Mouse (Mus musculus) kidney, adult 9 months (tissue): ENCODE measurements at regions not wholly inside any gene's neighbourhood (a gene's known extent, or its start where the extent isn't known, plus 50 kb on each side); places are given as distances from the start of the nearest gene placed in this dataset.

Experiments used
- DNase-seq: peaks from one replicate; pipeline ENCODE4 v3.0.0; 2022

GRCm38 (mm10) chr10:117496064-117497011 is 116.5 kb upstream of the Cpsf6 start:
- DNase-seq = no peak

GRCm38 (mm10) chr10:117494171-117494701 is 114.4 kb upstream of the Cpsf6 start:
- DNase-seq = peak; percentile 27

GRCm38 (mm10) chr10:117493824-117494121 is 114.0 kb upstream of the Cpsf6 start:
- DNase-seq = no peak

- no peak for DNase-seq
Observed at GRCm38 (mm10) chr10:117493091-117493823, 113.4 kb upstream of the Cpsf6 start.

DNA sequence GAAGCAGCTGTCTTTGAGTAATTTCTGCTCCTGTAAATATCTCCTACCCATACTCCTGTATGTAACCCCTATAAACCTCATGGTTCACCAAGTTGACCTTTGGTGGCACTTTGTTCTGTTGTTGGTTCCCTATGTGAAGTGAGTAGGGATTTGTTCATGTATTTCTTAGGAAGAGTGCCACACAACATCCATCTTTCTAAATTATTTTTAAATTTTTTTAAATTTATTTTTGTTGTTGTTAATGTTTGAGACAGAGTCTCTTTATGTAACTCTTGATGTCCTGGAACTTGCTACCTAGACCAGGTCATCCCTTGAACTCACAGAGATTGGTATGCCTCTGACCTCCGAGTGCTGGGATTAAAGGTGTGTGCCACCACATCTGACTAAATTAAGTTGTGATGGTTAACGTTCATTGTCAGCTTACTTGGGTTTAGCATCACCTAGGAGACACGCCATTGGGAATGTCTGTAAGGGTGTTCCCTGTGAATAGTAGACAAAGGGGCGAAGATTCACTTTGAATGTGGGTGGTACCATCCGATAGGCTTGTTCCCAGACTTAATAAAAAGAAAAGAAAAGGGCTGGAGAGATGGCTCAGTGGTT is 112.7 kb upstream of the Cpsf6 start:
- DNase-seq = no peak

- no peak for DNase-seq
Observed at GRCm38 (mm10) chr10:117491711-117492110, 111.9 kb upstream of the Cpsf6 start.

- DNase-seq = no peak
Observed at GRCm38 (mm10) chr10:117490851-117491595, 111.2 kb upstream of the Cpsf6 start.

- no peak for DNase-seq
Observed at GRCm38 (mm10) chr10:117483091-117483600, 103.3 kb upstream of the Cpsf6 start.

- no peak for DNase-seq
Observed at GRCm38 (mm10) chr10:117482361-117482760, 102.5 kb upstream of the Cpsf6 start.

DNA sequence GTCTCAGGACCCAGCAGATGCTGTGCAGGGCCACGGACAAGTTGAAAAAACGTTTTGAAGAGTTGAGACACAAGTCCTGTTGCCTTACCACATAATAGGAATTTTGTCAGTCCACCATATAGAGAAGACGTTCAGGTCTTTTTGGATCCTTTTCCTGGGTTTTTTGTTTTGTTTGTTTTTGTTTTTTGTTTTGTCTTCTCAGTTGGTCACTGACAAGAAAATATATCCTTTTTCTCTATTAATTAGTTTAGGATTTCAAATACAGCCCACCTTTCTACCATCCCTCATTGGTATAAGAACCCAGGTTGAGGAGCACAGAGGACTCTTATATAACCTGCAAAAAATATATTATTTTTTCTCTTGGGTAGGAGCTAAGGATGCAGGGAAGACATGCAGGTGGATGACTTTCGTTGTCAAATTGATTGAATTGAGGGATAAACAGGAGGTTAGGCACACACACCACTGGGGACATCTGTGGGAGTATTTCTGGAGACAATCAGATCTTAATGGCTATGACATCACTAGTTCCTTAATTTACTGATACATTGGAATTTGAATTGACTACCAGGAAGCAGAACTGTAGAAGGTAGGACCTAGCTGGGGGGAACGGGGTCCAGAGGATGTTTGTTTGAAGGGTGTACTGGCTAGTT is 101.7 kb upstream of the Cpsf6 start:
- no peak for DNase-seq

DNA sequence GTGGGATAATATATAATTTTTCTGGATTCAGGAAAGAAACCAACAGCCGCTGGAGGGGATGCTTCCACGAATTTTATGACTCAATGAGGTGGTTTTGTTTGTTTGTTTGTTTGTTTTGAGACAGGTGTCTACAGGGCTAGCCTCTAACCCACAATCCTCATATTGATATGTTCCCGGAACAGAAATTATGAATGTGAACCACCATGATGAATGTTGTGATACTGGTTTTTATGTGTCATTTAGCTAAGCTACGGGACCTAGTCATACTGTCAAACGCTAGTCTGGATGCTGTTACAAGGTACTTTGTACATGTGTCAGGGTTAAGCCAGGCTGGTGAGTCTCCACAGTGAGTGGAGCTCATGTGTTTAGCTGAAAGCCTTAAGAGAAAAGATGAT is 100.6 kb upstream of the Cpsf6 start:
- no peak for DNase-seq

GRCm38 (mm10) chr10:117479721-117480455 is 100.1 kb upstream of the Cpsf6 start:
- no peak for DNase-seq

DNA sequence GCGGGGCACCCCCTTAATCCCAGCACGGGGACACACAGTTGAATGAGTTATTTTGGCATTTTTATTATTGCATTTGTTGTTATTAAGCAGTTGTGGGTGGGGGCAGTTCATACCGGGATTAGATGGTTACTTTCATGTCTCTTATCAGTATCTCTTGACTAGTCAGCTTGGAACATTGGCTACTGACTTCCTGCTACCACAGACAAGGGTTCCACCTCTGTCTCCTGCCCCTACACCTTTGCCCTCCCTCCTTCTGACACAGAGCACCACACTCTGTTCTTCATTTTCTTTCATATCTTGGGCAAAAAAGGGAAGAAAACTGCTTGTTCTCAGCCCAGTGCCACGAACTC is 99.1 kb upstream of the Cpsf6 start:
- no peak for DNase-seq

DNA sequence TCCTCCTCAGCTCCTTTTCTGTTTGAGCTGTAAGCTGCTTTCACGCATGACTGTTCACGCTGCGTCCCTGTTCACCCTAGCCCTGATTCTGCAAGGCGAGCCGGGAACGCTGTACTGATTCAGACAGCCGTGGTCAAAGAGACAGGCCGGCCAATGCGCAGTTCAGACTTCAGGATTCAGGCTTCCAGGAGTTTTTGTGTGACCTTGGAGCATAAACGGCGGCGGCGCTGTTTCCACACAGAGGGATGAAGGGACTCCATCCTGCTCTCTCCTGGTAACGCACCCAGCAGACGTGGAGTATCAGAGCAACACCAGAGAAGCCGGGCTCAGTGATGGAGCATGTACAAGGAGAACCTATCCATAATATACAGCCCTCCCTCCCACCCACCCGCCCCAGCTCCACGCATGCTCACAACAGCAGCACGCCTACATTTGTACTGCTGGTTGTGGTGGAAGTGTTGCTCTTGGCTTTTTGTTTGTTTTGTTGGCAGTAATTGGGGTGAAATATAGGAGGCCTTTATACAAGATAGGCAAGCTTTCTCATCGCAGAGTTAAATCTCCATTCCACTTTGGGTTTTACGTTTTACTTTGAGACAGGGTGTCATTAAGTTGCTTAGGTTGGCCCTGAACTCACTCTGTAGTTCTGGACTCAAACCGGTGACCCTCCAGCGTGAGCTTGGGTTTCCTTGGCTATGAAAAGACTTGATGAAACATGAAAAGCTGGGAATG is 98.6 kb upstream of the Cpsf6 start:
- peak; percentile 28 for DNase-seq

GRCm38 (mm10) chr10:117477331-117478201 is 97.8 kb upstream of the Cpsf6 start:
- DNase-seq = no peak

GRCm38 (mm10) chr10:117475086-117475945 is 95.5 kb upstream of the Cpsf6 start:
- DNase-seq = no peak

DNA sequence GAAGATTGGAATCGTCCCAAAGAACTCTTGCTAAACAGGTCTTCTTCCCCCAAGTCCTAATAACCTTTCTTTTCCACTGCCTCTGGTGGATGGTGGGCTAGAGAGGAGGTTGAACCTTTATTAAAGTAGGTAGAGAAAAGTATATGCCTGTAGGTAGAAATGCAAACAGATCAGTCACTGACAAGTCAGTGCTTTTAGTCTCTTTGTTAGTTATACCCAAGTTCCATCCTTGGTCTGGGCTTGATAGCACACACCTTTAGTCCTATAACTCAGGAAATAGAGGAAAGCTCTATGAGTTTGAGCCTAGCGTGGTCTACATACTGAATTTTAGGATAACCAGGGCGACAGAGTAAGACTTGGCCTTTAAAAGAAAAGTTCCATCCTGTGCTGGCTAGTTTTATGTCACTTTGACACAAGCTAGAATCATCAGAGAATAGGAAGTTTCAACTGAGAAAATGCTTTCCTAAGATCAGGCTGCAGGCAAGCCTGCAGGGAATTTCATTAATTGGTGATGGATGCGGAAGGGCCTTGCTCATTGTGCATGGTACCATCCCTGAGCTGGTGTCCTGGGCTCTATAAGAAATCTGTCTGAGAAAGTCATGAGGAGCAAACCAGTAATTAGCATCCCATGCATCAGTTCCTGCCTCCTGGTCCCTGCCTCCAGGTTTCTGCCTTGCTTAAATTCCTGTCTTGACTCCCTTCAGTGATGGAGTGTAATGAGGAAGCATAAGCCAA is 94.7 kb upstream of the Cpsf6 start:
- DNase-seq = no peak

- DNase-seq = no peak
Observed at GRCm38 (mm10) chr10:117473471-117473870, 93.7 kb upstream of the Cpsf6 start.
